Mouse (Mus musculus): ENCODE measurements at regions not wholly inside any gene's neighbourhood (a gene's known extent, or its start where the extent isn't known, plus 50 kb on each side); places are given as distances from the start of the nearest gene placed in this dataset.

DNA sequence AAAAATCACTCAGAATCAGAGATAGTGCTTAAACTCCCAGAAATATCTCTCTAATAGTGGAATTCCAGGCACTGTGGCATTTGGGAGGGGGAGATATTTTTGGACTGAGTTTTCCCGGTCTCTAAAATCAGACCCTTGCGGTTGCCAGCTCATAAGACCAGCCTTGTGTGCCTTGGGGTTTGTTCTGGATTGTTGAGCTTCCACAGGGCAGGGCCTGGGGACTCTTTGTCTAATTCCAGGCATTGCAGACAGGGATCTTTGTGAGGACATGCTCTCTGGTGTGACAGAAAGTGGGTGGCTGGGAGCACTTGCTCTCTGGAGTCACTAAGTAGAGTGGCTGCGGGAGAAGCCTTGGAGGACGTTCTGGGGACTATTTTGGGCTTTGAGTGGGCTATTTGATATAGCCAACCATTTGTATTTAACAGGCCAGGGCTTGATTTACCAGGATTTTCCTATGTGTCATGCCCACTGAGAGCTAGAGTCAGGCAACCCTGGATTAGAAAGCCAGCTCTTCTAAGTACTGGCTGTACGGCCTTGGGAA is 138.7 kb downstream of the Foxo1 start:
- TF ChIP-seq GATA1 (IDR thresholded peaks at IDR 0.05; ENCODE audit: borderline replicate concordance, low read length) (no peak), CTCF (IDR thresholded peaks at IDR 0.05; ENCODE audit: low read depth, low read length) (no peak), POLR2AphosphoS5 (IDR thresholded peaks at IDR 0.05; ENCODE audit: insufficient replicate concordance, low read depth, low read length) (no peak)
